Mouse (Mus musculus): Measurements from ENCODE around the gene Lrrc49.
A peak's percentile ranks its signal among the peaks of the same experiment; 100 is the strongest.

The Lrrc49 gene

DNA sequence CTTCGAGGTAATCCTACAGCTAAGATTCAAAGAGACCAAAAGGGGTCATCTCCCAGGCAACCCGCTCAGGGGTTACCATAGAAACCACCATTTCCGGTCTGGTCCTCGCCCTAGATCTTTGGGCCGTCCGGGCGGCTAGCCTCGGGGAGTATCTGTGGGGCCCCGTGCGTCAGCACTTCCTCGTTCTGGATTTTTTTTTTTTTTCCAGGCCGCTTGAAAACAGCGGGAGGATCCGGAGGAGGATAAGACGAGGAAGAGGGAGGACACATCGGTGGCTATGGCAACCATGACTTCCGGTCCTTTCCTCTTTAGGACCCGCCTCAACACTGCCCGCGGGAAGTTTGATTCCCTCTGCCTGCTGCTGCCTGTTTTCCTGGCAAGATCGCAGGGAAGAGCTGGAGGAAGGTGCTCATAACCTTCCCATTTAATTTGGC, at the start of gene Lrrc49:
Gene Lrrc49 (minus strand): TSS at position 268 of the 434 bp plus-strand sequence.
- peak; percentile 89 for DNase-seq (ENCODE audit: extremely low read depth, insufficient read length, low spot score)

- DNase-seq (ENCODE audit: extremely low read depth, insufficient read length, low spot score): peak; percentile 23
These were observed 46.4 kb upstream of the Lrrc49 start for GRCm38 (mm10) chr9:60734321-60734720.

GRCm38 (mm10) chr9:60724968-60725367, 37.0 kb upstream of the Lrrc49 start:
- DNase-seq (ENCODE audit: extremely low read depth, insufficient read length, low spot score): no peak

DNA sequence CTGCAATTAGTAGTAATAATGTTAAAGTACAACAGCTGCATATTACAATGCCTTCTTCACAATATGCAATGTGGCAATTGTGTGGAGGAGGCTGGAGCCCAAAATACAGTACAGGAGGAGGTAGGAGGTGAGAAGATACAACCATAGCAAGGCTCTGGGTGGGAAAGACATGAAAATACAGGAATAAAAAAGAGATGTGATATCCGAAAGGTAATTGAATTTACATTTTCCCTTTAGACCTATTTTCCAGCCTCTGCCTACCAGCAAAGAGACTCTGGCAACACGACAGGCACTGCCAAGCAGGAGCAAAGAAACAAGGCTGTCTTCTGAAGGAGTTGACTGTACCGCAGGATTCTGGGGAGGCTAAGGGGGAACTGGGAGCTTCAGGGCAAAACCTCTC, 31.7 kb upstream of the Lrrc49 start:
- no peak for DNase-seq (ENCODE audit: extremely low read depth, insufficient read length, low spot score)

DNA sequence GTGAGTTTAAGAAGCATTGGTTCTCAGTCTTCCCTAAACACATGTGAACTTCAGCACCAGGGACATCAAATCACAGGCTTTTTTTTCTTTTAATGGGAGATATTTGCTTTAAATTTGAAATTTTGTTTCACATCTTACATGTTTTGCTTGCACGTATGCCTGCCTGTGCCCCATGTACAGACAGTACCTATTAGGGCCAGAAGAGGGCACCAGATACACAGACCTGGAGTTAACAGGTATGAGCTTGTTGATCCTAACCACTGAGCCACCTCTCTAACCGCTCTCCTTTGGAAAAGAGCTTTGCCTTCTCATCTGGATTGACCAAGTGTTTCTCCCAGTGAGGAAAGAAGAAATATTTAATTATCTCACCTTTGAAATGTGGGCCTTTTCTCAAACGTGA, 30.3 kb upstream of the Lrrc49 start:
- no peak for DNase-seq (ENCODE audit: extremely low read depth, insufficient read length, low spot score)

GRCm38 (mm10) chr9:60715828-60716227, 27.9 kb upstream of the Lrrc49 start:
- no peak for DNase-seq (ENCODE audit: extremely low read depth, insufficient read length, low spot score)

DNA sequence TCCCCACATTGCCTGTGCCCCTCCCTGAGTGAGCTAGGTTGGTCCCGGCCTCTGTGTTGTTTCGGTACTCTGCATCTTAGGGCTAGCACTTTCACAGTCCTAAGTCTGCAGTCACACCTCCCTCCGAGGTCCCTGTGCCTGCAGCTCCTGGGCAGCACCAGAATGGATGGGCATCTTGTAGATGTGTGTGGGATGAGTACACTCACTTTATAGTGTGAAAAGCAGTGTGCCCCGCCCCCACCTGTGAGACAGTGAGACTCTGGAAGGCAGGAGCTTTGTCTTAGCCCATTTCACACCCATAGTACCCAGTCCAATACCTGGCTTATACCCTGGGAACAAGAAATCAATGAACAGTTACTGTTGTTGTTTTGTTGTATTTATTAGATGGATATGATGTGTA, 27.3 kb upstream of the Lrrc49 start:
- no peak for DNase-seq (ENCODE audit: extremely low read depth, insufficient read length, low spot score)

- no peak for DNase-seq (ENCODE audit: extremely low read depth, insufficient read length, low spot score)
These were observed 26.2 kb upstream of the Lrrc49 start for GRCm38 (mm10) chr9:60714191-60714590.

DNA sequence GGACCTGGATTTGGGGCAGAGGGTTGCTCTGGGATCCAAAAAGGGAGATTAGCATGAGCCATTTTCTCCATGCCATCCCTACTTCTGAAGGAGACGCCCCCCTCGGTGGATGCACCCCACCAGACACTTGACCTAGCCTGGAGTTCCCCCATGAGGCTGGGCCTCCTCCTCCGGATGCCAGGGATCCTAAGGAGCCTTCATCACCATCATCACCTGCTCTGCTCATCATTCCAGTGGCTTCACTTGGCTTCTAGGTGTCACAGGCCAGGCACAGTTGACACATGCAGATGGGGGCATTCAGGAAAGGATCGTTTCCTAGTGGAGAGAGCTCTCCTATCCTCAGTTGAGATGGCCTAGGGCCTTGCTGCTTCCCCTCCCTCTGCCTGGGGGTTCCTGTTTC, 25.7 kb upstream of the Lrrc49 start:
- DNase-seq (ENCODE audit: extremely low read depth, insufficient read length, low spot score): no peak

DNA sequence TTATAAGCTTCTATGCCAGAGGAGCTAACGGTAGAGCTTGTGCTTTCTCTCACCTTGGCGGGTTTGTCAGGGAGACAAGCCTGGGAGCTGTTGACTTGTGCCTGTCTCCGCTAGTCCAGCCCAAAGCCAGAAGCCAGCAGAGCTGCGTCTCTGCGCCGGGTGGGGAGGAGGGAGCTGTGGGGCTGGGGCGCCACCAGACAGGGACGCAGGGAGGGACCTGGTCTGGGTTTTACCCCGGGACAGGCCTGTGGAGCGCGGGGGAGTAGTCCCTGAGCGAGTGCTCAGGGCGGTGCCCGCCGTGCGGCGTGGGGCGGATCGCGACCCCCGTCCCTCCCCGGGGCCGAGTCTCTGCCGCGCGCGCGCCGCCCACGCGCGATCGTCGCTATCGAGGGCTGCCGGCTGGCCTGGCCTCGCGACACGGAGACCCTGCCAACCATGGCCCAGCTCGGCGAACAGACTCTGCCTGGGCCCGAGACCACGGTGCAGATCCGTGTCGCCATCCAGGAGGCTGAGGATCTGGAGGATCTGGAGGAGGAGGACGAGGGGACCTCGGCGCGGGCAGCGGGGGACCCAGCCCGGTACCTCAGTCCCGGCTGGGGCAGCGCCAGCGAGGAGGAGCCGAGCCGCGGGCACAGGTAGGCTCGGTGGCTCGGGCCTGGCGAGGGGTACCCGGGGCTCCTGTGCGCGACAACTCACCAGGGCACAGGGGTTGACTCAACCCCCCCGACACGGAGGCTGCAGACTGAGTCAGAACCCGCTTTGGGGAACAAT, 25.0 kb upstream of the Lrrc49 start, which contains the start of gene Larp6:
Gene Larp6 (plus strand): TSS at position 219 of the 771 bp plus-strand sequence.
- DNase-seq (ENCODE audit: extremely low read depth, insufficient read length, low spot score): no peak

GRCm38 (mm10) chr9:60712011-60712410, 24.1 kb upstream of the Lrrc49 start:
- no peak for DNase-seq (ENCODE audit: extremely low read depth, insufficient read length, low spot score)

DNA sequence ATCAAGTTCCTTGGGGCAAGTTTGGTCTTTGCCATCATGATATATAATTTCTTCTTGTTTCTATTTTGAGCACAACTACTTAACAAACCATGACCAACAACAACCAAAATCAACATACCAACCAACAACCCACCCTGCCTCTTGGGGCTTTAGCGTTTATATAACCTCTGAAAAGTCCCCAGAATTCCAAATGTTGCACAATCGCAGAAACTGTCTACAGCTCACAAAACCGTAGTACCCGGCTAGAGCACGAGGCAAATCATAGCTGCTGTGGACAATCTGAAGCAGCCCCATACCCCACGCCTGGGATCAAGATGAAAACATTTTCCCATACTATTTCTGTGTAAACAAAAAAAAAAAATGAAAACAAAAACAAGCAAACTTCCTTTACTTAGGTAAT, 21.8 kb upstream of the Lrrc49 start:
- no peak for DNase-seq (ENCODE audit: extremely low read depth, insufficient read length, low spot score)

- DNase-seq (ENCODE audit: extremely low read depth, insufficient read length, low spot score): no peak
These were observed 20.6 kb upstream of the Lrrc49 start for GRCm38 (mm10) chr9:60708606-60709005.

DNA sequence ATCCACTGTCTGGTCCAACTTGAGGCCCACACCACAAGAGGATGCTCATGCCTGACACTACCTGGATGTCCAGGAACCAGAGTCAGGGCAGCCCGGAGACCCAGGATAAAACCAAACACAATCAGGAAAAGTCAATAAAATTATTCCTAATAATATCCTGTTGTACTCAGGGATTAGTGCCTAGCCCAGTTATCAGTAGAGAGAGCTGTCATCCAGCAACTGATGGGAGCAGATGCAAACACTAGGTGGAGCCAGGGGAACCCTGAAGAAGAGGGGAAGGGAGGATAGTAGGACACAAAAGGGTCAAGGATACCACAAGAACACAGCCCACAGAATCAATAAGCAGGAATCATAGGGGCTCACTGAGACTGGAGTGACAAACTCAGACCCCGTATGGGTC, 19.6 kb upstream of the Lrrc49 start:
- DNase-seq (ENCODE audit: extremely low read depth, insufficient read length, low spot score): no peak

DNA sequence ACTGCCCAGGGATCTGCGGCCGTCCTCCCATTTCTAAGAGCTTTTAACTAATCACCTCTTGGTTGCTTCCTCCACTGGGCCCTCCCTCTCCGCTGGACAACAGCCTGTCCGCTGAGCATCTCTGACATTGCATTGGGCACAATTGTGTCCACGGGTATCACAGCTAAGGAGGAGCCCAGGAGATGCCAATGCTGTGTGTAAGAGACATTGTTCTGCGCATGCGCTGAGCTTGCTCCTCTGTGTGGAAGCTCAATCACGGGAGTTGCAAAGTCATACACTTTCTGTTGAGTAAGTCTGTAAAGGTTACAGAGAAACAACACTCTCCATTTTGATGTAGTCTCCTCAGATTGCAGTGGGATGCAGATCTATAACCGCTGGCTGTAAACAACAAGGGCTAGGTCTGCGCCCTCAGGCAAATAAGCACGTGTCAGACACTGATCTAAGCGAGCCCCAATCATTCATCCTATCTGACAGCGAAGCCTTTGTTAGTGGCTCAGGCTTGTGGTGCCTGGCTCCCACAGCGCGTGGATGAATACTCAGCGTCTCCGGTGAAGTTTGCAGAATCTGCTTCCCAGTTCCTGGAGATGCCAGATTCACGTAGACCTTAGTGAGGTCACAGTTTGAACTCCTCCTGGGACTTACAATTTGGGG, 11.7 kb upstream of the Lrrc49 start:
- DNase-seq (ENCODE audit: extremely low read depth, insufficient read length, low spot score): no peak

- peak; percentile 30 for DNase-seq (ENCODE audit: extremely low read depth, insufficient read length, low spot score)
These were observed 8.5 kb upstream of the Lrrc49 start for GRCm38 (mm10) chr9:60696271-60696985.

GRCm38 (mm10) chr9:60693986-60694385, 6.0 kb upstream of the Lrrc49 start:
- DNase-seq (ENCODE audit: extremely low read depth, insufficient read length, low spot score): no peak

DNA sequence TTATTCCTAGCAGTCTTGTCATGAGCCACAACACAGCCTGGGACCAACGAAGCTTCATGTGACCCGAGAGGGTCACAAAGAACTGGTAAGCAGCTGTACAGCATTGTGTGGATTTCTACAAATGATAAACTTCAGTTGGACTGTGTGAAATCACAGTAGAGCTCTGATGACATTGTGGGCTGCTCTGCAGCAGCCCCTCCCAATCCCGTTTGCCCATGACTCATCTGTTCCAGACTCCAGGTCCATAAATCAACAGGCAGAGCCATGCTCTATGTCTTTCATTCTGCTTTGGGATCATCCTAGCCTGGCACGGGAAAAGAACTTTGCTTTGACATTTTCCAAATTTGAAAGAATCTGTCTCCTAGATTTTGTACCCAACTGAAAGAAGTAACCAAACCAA, 4.7 kb upstream of the Lrrc49 start:
- DNase-seq (ENCODE audit: extremely low read depth, insufficient read length, low spot score): peak; percentile 19

DNA sequence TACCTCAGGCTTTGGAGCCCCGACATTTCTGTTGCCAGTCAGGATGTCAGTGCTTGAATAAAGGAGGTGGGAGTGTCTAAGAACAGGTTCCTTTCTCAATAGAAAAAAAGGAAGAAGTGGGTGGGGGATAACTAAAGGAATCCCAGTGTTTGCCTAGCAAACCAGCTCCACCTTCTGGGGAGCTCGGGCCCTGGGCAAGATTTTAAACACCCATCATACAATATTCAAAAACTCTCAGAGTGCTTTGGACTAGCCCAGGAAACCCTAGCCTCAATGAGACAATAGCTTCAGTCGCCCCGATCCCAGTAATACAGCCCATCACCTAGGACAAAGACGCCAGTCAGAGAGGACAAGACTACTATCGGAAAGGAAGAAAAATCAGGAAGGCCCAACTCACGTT, 543 bp downstream of the Lrrc49 start:
- DNase-seq (ENCODE audit: extremely low read depth, insufficient read length, low spot score): peak; percentile 11

DNA sequence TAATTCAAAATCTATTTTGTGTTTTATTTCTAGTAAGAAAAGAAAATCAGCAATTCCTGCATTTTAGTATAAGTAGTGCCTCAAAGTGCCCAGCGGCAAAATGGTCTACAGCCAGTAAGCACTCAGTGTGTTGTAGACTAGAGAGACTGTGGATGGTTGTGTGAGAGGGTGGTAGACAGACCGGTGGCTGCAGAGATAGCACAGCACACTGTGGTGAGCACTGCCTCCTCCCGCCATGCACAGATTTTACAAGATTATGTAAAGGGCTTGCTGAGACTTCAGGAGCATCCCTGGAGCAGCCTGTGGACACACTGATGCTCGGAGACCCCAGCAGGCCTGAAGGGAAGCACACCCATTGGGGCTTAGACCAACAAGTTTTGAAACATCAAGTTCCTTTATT, 5.2 kb downstream of the Lrrc49 start:
- DNase-seq (ENCODE audit: extremely low read depth, insufficient read length, low spot score): no peak

DNA sequence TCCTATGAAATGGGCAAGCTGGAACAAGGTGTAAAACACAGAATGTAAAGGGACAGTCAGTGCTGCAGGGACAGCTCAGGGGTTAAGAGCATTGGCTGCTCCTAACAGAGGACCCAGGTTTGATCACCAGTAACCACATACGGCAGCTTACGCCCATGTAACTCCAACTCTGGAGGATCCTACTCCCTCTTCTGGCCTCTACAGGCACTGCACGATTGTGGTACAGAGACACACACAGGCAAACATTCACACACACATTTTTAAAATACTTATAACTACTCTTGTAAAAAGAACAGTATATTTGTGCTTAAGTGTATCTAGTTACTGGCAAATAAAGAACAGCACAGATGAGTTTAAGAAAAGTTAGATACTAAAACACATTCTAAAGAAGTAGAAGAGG, 7.0 kb downstream of the Lrrc49 start:
- DNase-seq (ENCODE audit: extremely low read depth, insufficient read length, low spot score): no peak

DNA sequence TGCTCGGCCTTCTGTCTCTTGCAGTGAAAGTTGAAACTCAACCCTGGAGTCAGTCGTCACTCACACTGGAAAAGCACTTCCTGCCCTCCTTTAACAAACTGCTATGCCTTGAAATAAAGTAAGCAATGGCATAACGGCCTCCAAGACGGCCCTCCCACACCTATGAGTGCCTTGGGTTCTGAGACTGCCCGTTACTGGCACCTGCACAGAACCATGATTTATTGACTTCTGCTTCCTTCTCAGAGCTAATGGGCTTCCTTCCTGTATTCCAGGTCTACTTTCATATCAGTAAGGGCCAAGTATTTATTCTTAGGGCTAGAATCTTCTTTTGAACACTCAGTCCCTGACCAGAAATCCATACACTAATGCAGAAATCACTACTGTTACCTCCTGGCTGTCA, 9.0 kb downstream of the Lrrc49 start:
- DNase-seq (ENCODE audit: extremely low read depth, insufficient read length, low spot score): no peak
